In the genomic region with DNA sequence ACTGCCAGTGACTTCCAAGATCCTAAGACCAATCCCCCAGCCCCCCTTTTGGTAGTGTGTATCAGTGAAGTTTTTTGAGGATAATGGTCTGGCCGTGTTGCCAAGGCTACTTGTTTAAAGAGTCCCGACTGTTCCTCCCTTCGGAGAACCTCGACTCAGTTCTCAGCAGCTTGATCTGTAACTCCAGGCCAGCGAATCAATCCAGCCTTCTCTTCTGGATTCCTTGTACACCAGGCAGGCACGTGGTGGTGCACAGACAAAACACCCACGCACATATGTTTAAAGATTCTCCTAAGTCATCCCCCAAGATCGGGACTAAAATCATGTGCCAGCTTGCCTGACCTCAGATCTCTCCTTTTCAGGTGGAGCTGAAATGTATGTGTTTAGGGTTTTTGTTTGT, we compare ENCODE assay signal across 8 mouse cellular contexts. TPM values are rescaled to one million over a fixed set of nuclear protein-coding genes. Genes with fewer than 3 reads are reported as not detected.
A peak's percentile ranks its signal among the peaks of the same experiment; 100 is the strongest.
DNase-seq lines count a peak whose midpoint lies in the region; ATAC-seq and TF ChIP-seq lines count a peak whose summit lies in the region.
"Not testable (repeated sequence)": the region's sequence is repeated elsewhere in the genome, so short reads cannot be mapped to it uniquely, and the experiment has no call there.

No protein-coding gene starts in this region.

- not testable (repeated sequence) for H3K27ac ChIP-seq in ES-E14 (ENCODE audit: insufficient read depth, low read depth, low read length, poor library complexity, severe bottlenecking); embryonic facial prominence, embryonic 15.5 days (replicated peaks); heart, embryonic 11.5 days (ENCODE audit: low read depth, low read length); hindbrain, embryonic 16.5 days (ENCODE audit: low read depth, low read length); left cerebral cortex, adult 2 months; liver, embryonic 15.5 days (replicated peaks); midbrain, embryonic 15.5 days; stomach, embryonic 16.5 days (ENCODE audit: low read length)

- intact Hi-C loops in left cerebral cortex, adult 2 months (cut with DNase I) = loop anchor here (5.0 kb wide), 1 partner anchor 47 kb away; a partner anchor contains a TSS

- not testable (repeated sequence) for H3K27me3 ChIP-seq in embryonic facial prominence, embryonic 15.5 days; heart, embryonic 11.5 days (ENCODE audit: control insufficient read depth, insufficient read depth, low read length); hindbrain, embryonic 16.5 days (replicated peaks; ENCODE audit: control insufficient read depth, insufficient read depth, low read length); liver, embryonic 15.5 days; midbrain, embryonic 15.5 days (replicated peaks); stomach, embryonic 16.5 days (ENCODE audit: control insufficient read depth, insufficient read depth, low read length)

- 0 out of 2 replicates have a peak overlapping the region, but pooled peaks have one; percentile 5 for H3K9ac ChIP-seq in ES-E14 (ENCODE audit: insufficient read depth, low read depth, low read length, poor library complexity, severe bottlenecking)
- H3K9ac ChIP-seq in embryonic facial prominence, embryonic 15.5 days; heart, embryonic 11.5 days (ENCODE audit: low read depth, low read length); hindbrain, embryonic 16.5 days (ENCODE audit: low read depth, low read length); midbrain, embryonic 15.5 days; stomach, embryonic 16.5 days (ENCODE audit: low read length): not testable (repeated sequence)
- 0 out of 2 replicates have a peak overlapping the region, but pooled peaks have one; percentile 85 for H3K9ac ChIP-seq in liver, embryonic 15.5 days

- H3K9me3 ChIP-seq in ES-E14 (ENCODE audit: control insufficient read depth, insufficient read depth, low read depth, low read length); embryonic facial prominence, embryonic 15.5 days (replicated peaks); heart, embryonic 11.5 days (replicated peaks; ENCODE audit: control insufficient read depth, low read length); hindbrain, embryonic 16.5 days (ENCODE audit: control insufficient read depth, low read length); liver, embryonic 15.5 days (replicated peaks); midbrain, embryonic 15.5 days; stomach, embryonic 16.5 days (replicated peaks; ENCODE audit: control insufficient read depth, low read length): not testable (repeated sequence)

- DNase-seq in ES-E14 (ENCODE audit: low read depth, low spot score); left cerebral cortex, adult 2 months (ENCODE audit: extremely low spot score in 1 of 2, low spot score in 2 of 2): not testable (repeated sequence)

- not testable (repeated sequence) for ATAC-seq in embryonic facial prominence, embryonic 15.5 days (ENCODE audit: insufficient number of reproducible peaks, low FRiP score, low TSS enrichment, low read depth); heart, embryonic 11.5 days (replicated peaks; ENCODE audit: insufficient number of reproducible peaks, low FRiP score, low TSS enrichment); hindbrain, embryonic 16.5 days; liver, embryonic 15.5 days (ENCODE audit: insufficient read depth); midbrain, embryonic 15.5 days (replicated peaks); stomach, embryonic 16.5 days (ENCODE audit: insufficient read depth, low FRiP score)

- not testable (repeated sequence) for H3K4me1 ChIP-seq in ES-E14 (ENCODE audit: control insufficient read depth in 2 of 2, insufficient read depth in 2 of 2, low read length in 2 of 2, poor library complexity in 1 of 2)
- H3K4me1 ChIP-seq in embryonic facial prominence, embryonic 15.5 days = peaks cover 34% of the 10 kb centered on the region
- H3K4me1 ChIP-seq in heart, embryonic 11.5 days (ENCODE audit: control insufficient read depth, insufficient read depth, low read length) = peaks cover 12% of the 10 kb centered on the region
- peaks cover 27% of the 10 kb centered on the region for H3K4me1 ChIP-seq in hindbrain, embryonic 16.5 days (ENCODE audit: control insufficient read depth, insufficient read depth, low read depth, low read length)
- peaks cover 39% of the 10 kb centered on the region for H3K4me1 ChIP-seq in liver, embryonic 15.5 days (replicated peaks)
- peaks cover 33% of the 10 kb centered on the region for H3K4me1 ChIP-seq in midbrain, embryonic 15.5 days
- H3K4me1 ChIP-seq in stomach, embryonic 16.5 days (ENCODE audit: control insufficient read depth, insufficient read depth, low read length) = peaks cover 14% of the 10 kb centered on the region

- not testable (repeated sequence) for H3K36me3 ChIP-seq in ES-E14 (ENCODE audit: control insufficient read depth, insufficient read depth, low read length, poor library complexity, severe bottlenecking); hindbrain, embryonic 16.5 days (ENCODE audit: control insufficient read depth, insufficient read depth, low read length); stomach, embryonic 16.5 days (ENCODE audit: control insufficient read depth, insufficient read depth, low read length)
- peaks cover 30% of the 10 kb centered on the region for H3K36me3 ChIP-seq in embryonic facial prominence, embryonic 15.5 days
- H3K36me3 ChIP-seq in heart, embryonic 11.5 days (ENCODE audit: control insufficient read depth, insufficient read depth, low read length) = peaks cover 10% of the 10 kb centered on the region
- peaks cover 28% of the 10 kb centered on the region for H3K36me3 ChIP-seq in liver, embryonic 15.5 days (replicated peaks)
- peaks cover 13% of the 10 kb centered on the region; the same call in 1 of the 2 replicates for H3K36me3 ChIP-seq in midbrain, embryonic 15.5 days (replicated peaks)

- in situ Hi-C loops in ES-E14 (cut with MboI; ENCODE audit: low sequenced_read_pairs in 2 of 2, unreplicated experiment in 2 of 2) = not testable (repeated sequence)

- WGBS in embryonic facial prominence, embryonic 15.5 days = 79% methylated on average over 8 of the region's 8 CpGs
- WGBS in heart, embryonic 11.5 days (ENCODE audit: insufficient replicate concordance) = 83% methylated on average over 8 of the region's 8 CpGs
- WGBS in hindbrain, embryonic 16.5 days = 90% methylated on average over 8 of the region's 8 CpGs
- WGBS in liver, embryonic 15.5 days (ENCODE audit: insufficient replicate concordance) = 80% methylated on average over 8 of the region's 8 CpGs
- WGBS in midbrain, embryonic 15.5 days = 92% methylated on average over 8 of the region's 8 CpGs
- WGBS in stomach, embryonic 16.5 days = 83% methylated on average over 8 of the region's 8 CpGs

- peak overlapping the region; percentile 95 for H3K4me2 ChIP-seq in embryonic facial prominence, embryonic 15.5 days (replicated peaks)
- peak overlapping the region; percentile 99 for H3K4me2 ChIP-seq in heart, embryonic 11.5 days
- H3K4me2 ChIP-seq in hindbrain, embryonic 16.5 days (ENCODE audit: low read length) = peak overlapping the region; percentile 91
- peak overlapping the region; percentile 98 for H3K4me2 ChIP-seq in liver, embryonic 15.5 days
- peak overlapping the region; percentile 97 for H3K4me2 ChIP-seq in midbrain, embryonic 15.5 days
- peak overlapping the region; percentile 86 for H3K4me2 ChIP-seq in stomach, embryonic 16.5 days (ENCODE audit: low read depth, low read length)

- not testable (repeated sequence) for TF ChIP-seq CTCF in left cerebral cortex, adult 2 months (IDR thresholded peaks at IDR 0.05)

- H3K4me3 ChIP-seq in ES-E14 (ENCODE audit: insufficient read depth in 1 of 2, low read depth in 1 of 2, low read length in 2 of 2, poor library complexity in 1 of 2, severe bottlenecking in 1 of 2); heart, embryonic 11.5 days (ENCODE audit: low read depth, low read length); stomach, embryonic 16.5 days (replicated peaks; ENCODE audit: low read length): not testable (repeated sequence)
- H3K4me3 ChIP-seq in embryonic facial prominence, embryonic 15.5 days (replicated peaks) = peak overlapping the region; percentile 99; the same call in 1 of the 2 replicates
- peak overlapping the region; percentile 85 for H3K4me3 ChIP-seq in hindbrain, embryonic 16.5 days (ENCODE audit: low read length)
- H3K4me3 ChIP-seq in left cerebral cortex, adult 2 months = peak overlapping the region; percentile 95
- peak overlapping the region; percentile 84 for H3K4me3 ChIP-seq in liver, embryonic 15.5 days (replicated peaks)
- peak overlapping the region; percentile 97 for H3K4me3 ChIP-seq in midbrain, embryonic 15.5 days

RNA-seq across cellular contexts. Expression of a gene that starts 1.7 kb away (rescaled TPM):
- 22.8 and 23.6 TPM in 2 replicates for total RNA-seq in ES-E14 (2012; rRNA removed)
- polyA plus RNA-seq in embryonic facial prominence, embryonic 15.5 days (2015; fragmentation: Nextera tagmentation; extraction: Ambion mirVana) = 28.1 and 29.2 TPM in 2 replicates
- 10.9 and 11.8 TPM in 2 replicates for polyA plus RNA-seq in heart, embryonic 11.5 days (2014; fragmentation: Nextera tagmentation; extraction: Ambion mirVana)
- polyA plus RNA-seq in hindbrain, embryonic 16.5 days (2015; fragmentation: Nextera tagmentation; extraction: Ambion mirVana) = 25.6 and 26.1 TPM in 2 replicates
- 10 to 100 TPM; 21.7 to 22.2 TPM for total RNA-seq in left cerebral cortex, adult 2 months (2021)
- 10.9 and 12.7 TPM in 2 replicates for polyA plus RNA-seq in liver, embryonic 15.5 days (2015; fragmentation: Nextera tagmentation; extraction: Ambion mirVana)
- polyA plus RNA-seq in midbrain, embryonic 15.5 days (2015; fragmentation: Nextera tagmentation; extraction: Ambion mirVana) = 27.0 and 29.2 TPM in 2 replicates
- 34.0 and 39.4 TPM in 2 replicates for polyA plus RNA-seq in stomach, embryonic 16.5 days (2015; fragmentation: Nextera tagmentation; extraction: Ambion mirVana)

RNA-seq across cellular contexts. Expression of a gene that starts 1.8 kb away (rescaled TPM):
- 22.6 and 24.7 TPM in 2 replicates for total RNA-seq in ES-E14 (2012; rRNA removed)
- polyA plus RNA-seq in embryonic facial prominence, embryonic 15.5 days (2015; fragmentation: Nextera tagmentation; extraction: Ambion mirVana) = 34.6 and 35.4 TPM in 2 replicates
- 29.5 and 34.0 TPM in 2 replicates for polyA plus RNA-seq in heart, embryonic 11.5 days (2014; fragmentation: Nextera tagmentation; extraction: Ambion mirVana)
- polyA plus RNA-seq in hindbrain, embryonic 16.5 days (2015; fragmentation: Nextera tagmentation; extraction: Ambion mirVana) = 51.8 and 53.4 TPM in 2 replicates
- 10 to 100 TPM; 52.3 to 53.2 TPM for total RNA-seq in left cerebral cortex, adult 2 months (2021)
- 18.4 and 18.9 TPM in 2 replicates for polyA plus RNA-seq in liver, embryonic 15.5 days (2015; fragmentation: Nextera tagmentation; extraction: Ambion mirVana)
- polyA plus RNA-seq in midbrain, embryonic 15.5 days (2015; fragmentation: Nextera tagmentation; extraction: Ambion mirVana) = 68.0 and 68.8 TPM in 2 replicates
- 19.9 and 22.9 TPM in 2 replicates for polyA plus RNA-seq in stomach, embryonic 16.5 days (2015; fragmentation: Nextera tagmentation; extraction: Ambion mirVana)

RNA-seq across cellular contexts. Expression of a gene that starts 21.6 kb away (rescaled TPM):
- total RNA-seq in ES-E14 (2012; rRNA removed) = 104 and 122 TPM in 2 replicates
- polyA plus RNA-seq in embryonic facial prominence, embryonic 15.5 days (2015; fragmentation: Nextera tagmentation; extraction: Ambion mirVana) = 75.5 and 78.5 TPM in 2 replicates
- 77.4 and 78.7 TPM in 2 replicates for polyA plus RNA-seq in heart, embryonic 11.5 days (2014; fragmentation: Nextera tagmentation; extraction: Ambion mirVana)
- polyA plus RNA-seq in hindbrain, embryonic 16.5 days (2015; fragmentation: Nextera tagmentation; extraction: Ambion mirVana) = 109 and 130 TPM in 2 replicates
- total RNA-seq in left cerebral cortex, adult 2 months (2021) = 100 to 1,000 TPM; 117 to 124 TPM
- 22.5 and 24.5 TPM in 2 replicates for polyA plus RNA-seq in liver, embryonic 15.5 days (2015; fragmentation: Nextera tagmentation; extraction: Ambion mirVana)
- 158 and 163 TPM in 2 replicates for polyA plus RNA-seq in midbrain, embryonic 15.5 days (2015; fragmentation: Nextera tagmentation; extraction: Ambion mirVana)
- 63.2 and 65.0 TPM in 2 replicates for polyA plus RNA-seq in stomach, embryonic 16.5 days (2015; fragmentation: Nextera tagmentation; extraction: Ambion mirVana)

RNA-seq across cellular contexts. Expression of a gene that starts 47.7 kb away (rescaled TPM):
- total RNA-seq in ES-E14 (2012; rRNA removed) = 60.0 and 67.3 TPM in 2 replicates
- polyA plus RNA-seq in embryonic facial prominence, embryonic 15.5 days (2015; fragmentation: Nextera tagmentation; extraction: Ambion mirVana) = 56.5 and 61.5 TPM in 2 replicates
- 44.0 and 47.2 TPM in 2 replicates for polyA plus RNA-seq in heart, embryonic 11.5 days (2014; fragmentation: Nextera tagmentation; extraction: Ambion mirVana)
- 15.8 and 25.4 TPM in 2 replicates for polyA plus RNA-seq in hindbrain, embryonic 16.5 days (2015; fragmentation: Nextera tagmentation; extraction: Ambion mirVana)
- total RNA-seq in left cerebral cortex, adult 2 months (2021) = 10 to 100 TPM; 78.2 to 79.5 TPM
- polyA plus RNA-seq in liver, embryonic 15.5 days (2015; fragmentation: Nextera tagmentation; extraction: Ambion mirVana) = 18.2 and 23.1 TPM in 2 replicates
- polyA plus RNA-seq in midbrain, embryonic 15.5 days (2015; fragmentation: Nextera tagmentation; extraction: Ambion mirVana) = 46.7 and 49.3 TPM in 2 replicates
- 15.6 and 16.1 TPM in 2 replicates for polyA plus RNA-seq in stomach, embryonic 16.5 days (2015; fragmentation: Nextera tagmentation; extraction: Ambion mirVana)
